Mouse (Mus musculus) urinary bladder, postnatal 14 days (tissue): ENCODE measurements at regions not wholly inside any gene's neighbourhood (a gene's known extent, or its start where the extent isn't known, plus 50 kb on each side); places are given as distances from the start of the nearest gene placed in this dataset.

Experiments
- DNase-seq: peaks from one replicate; pipeline ENCODE4 v3.0.0; 2021; ENCODE audit warnings: low spot score

GRCm38 (mm10) chr8:26847009-26847408 is 130.1 kb upstream of the Zfp703 start:
- no peak for DNase-seq

GRCm38 (mm10) chr8:26848098-26848772 is 128.9 kb upstream of the Zfp703 start:
- DNase-seq: no peak

- no peak for DNase-seq
These were observed 128.0 kb upstream of the Zfp703 start for GRCm38 (mm10) chr8:26848955-26849684.

GRCm38 (mm10) chr8:26851871-26852800 is 125.0 kb upstream of the Zfp703 start:
- no peak for DNase-seq

- DNase-seq: no peak
These were observed 124.2 kb upstream of the Zfp703 start for GRCm38 (mm10) chr8:26852921-26853320.

GRCm38 (mm10) chr8:26854557-26855238 is 122.4 kb upstream of the Zfp703 start:
- DNase-seq: peak; percentile 46

GRCm38 (mm10) chr8:26855256-26855655 is 121.9 kb upstream of the Zfp703 start:
- DNase-seq: no peak

- no peak for DNase-seq
These were observed 112.6 kb upstream of the Zfp703 start for GRCm38 (mm10) chr8:26864571-26864970.

- DNase-seq: no peak
These were observed 112.2 kb upstream of the Zfp703 start for GRCm38 (mm10) chr8:26864971-26865370.

- no peak for DNase-seq
These were observed 108.8 kb upstream of the Zfp703 start for GRCm38 (mm10) chr8:26868101-26868848.

GRCm38 (mm10) chr8:26868849-26869110 is 108.3 kb upstream of the Zfp703 start:
- DNase-seq: no peak

- no peak for DNase-seq
These were observed 105.3 kb upstream of the Zfp703 start for GRCm38 (mm10) chr8:26871838-26872237.

- no peak for DNase-seq
These were observed 104.7 kb upstream of the Zfp703 start for GRCm38 (mm10) chr8:26872382-26872781.

GRCm38 (mm10) chr8:26872815-26873214 is 104.3 kb upstream of the Zfp703 start:
- DNase-seq: no peak

- no peak for DNase-seq
These were observed 96.9 kb upstream of the Zfp703 start for GRCm38 (mm10) chr8:26880177-26880576.

- DNase-seq: no peak
These were observed 95.6 kb upstream of the Zfp703 start for GRCm38 (mm10) chr8:26881268-26882120.

GRCm38 (mm10) chr8:26882616-26883015 is 94.5 kb upstream of the Zfp703 start:
- no peak for DNase-seq

- no peak for DNase-seq
These were observed 93.8 kb upstream of the Zfp703 start for GRCm38 (mm10) chr8:26883285-26883684.

GRCm38 (mm10) chr8:26883770-26884169 is 93.4 kb upstream of the Zfp703 start:
- DNase-seq: no peak

- no peak for DNase-seq
These were observed 92.8 kb upstream of the Zfp703 start for GRCm38 (mm10) chr8:26884350-26884749.

GRCm38 (mm10) chr8:26885365-26885764 is 91.8 kb upstream of the Zfp703 start:
- DNase-seq: no peak
